Mouse (Mus musculus) hindbrain, embryonic 16.5 days (tissue): ENCODE results near the gene Kit. TPM values are rescaled to one million over a fixed set of nuclear protein-coding genes. Genes with fewer than 3 reads are reported as not detected.

ENCODE experiments used
- ATAC-seq: fragments of 200-750 bp; cut with Nextera tagmentation; 2 replicates; pipeline ENCODE4 v1.8.0; 2017; ENCODE audit warnings: moderate TSS enrichment, moderate library complexity
- H3K27ac ChIP-seq: fragments of 300-500 bp; sonication (generic); 2 replicates; pipeline ENCODE4 v1.5.1; 2014; ENCODE audit warnings: low read depth, mild to moderate bottlenecking, control low read depth, low read length, moderate library complexity
- H3K27me3 ChIP-seq: fragments of 300-500 bp; sonication (generic); replicated peaks from 2 replicates; pipeline ENCODE4 v1.6.1; 2014; ENCODE audit warnings: low read length; ENCODE audit not compliant: control insufficient read depth, insufficient read depth
- H3K36me3 ChIP-seq: fragments of 300-500 bp; sonication (generic); 2 replicates; pipeline ENCODE4 v1.6.1; 2014; ENCODE audit warnings: mild to moderate bottlenecking, low read length, moderate library complexity, mixed read lengths; ENCODE audit not compliant: control insufficient read depth, insufficient read depth
- H3K4me1 ChIP-seq: fragments of 300-500 bp; sonication (generic); 2 replicates; pipeline ENCODE4 v1.6.1; 2014; ENCODE audit warnings: low read depth, low read length; ENCODE audit not compliant: control insufficient read depth, insufficient read depth
- H3K4me2 ChIP-seq: fragments of 300-500 bp; sonication (generic); 2 replicates; pipeline ENCODE4 v1.6.1; 2014; ENCODE audit warnings: mild to moderate bottlenecking, low read length, control low read depth, moderate library complexity
- H3K4me3 ChIP-seq: fragments of 300-500 bp; sonication (generic); 2 replicates; pipeline ENCODE4 v1.5.1; 2014; ENCODE audit warnings: mild to moderate bottlenecking, low read length, control low read depth, moderate library complexity
- H3K9ac ChIP-seq: fragments of 300-500 bp; sonication (generic); 2 replicates; pipeline ENCODE4 v1.6.1; 2014; ENCODE audit warnings: low read depth, mild to moderate bottlenecking, control low read depth, low read length, moderate library complexity
- H3K9me3 ChIP-seq: fragments of 300-500 bp; sonication (generic); 2 replicates; pipeline ENCODE4 v1.6.1; 2014; ENCODE audit warnings: mild to moderate bottlenecking, low read length, moderate library complexity; ENCODE audit not compliant: control insufficient read depth
- WGBS: fragments of 180-500 bp; shearing (Covaris S2); extraction: QIAGEN DNeasy Blood & Tissue Kit; methylation state at CpG from one replicate; pipeline ENCODE4 v1.1.7; 2014; 5-methylcytosine and 5-hydroxymethylcytosine counted together
- polyA plus RNA-seq: library from polyadenylated mRNA; unstranded; fragments of >200 nt; fragmentation: Nextera tagmentation; extraction: Ambion mirVana; gene quantifications from 2 replicates; pipeline ENCODE4 v1.2.1, GENCODE M21; 2015

The Kit gene
- polyA plus RNA-seq, 1 experiment from 2014 or later: 52.2 TPM

DNA sequence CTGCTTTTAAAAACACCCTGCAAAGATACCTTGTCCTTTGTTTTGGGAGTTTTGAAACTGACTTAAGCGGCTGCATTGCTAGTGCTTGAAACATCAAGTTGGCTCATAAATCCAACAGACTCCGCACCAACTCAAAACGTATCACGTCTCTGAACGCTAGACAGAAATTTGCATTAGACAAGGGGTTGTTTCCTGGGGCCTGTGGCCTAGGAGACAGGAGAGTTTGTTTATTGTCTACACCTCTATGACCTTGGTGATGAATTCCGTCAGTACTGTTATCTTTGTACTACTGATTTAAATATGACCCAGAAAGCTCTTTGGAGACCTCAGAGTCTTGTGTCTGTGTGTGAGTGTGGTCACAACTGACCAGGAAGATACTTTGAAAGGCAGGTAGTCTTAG, 25.3 kb downstream of the Kit start:
- no peak for ATAC-seq
- 62% methylated on average over 6 of the region's 6 CpGs for WGBS
- no peaks in the 10 kb centered on the region for H3K9me3 ChIP-seq

DNA sequence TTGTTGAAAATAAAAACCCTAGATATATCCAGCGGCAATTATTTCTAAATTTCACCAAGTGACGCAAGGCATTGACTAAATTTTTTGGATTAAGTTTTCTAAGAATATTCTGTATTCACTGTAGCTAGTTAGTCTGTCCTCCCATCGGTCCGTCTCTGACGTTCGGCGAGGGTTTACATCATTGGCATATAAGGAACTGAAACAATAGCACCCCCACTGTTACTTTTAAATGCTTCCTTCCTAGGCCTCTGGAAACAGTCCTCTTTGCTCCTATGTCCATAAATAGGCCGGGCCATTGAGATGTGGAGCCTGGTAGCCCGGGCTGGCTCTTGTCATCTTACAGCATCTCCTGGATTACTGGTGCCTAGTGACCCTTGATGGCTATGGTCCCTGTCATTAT, 29.5 kb downstream of the Kit start:
- H3K36me3 ChIP-seq: no peaks in the 10 kb centered on the region
- no peak for ATAC-seq
- H3K4me2 ChIP-seq: no peak overlapping the region
- H3K27me3 ChIP-seq: no peaks in the 10 kb centered on the region
- H3K4me3 ChIP-seq: no peak overlapping the region
- WGBS: 50% methylated on average over 9 of the region's 9 CpGs
- H3K9me3 ChIP-seq: no peaks in the 10 kb centered on the region
- peaks cover 5% of the 10 kb centered on the region; the same call in 1 of the 2 replicates for H3K4me1 ChIP-seq
- no peak overlapping the region for H3K27ac ChIP-seq
- no peak overlapping the region for H3K9ac ChIP-seq

More for the DNA sequence above, 25.3 kb downstream of the Kit start:
- H3K27ac ChIP-seq: no peak overlapping the region
- H3K9ac ChIP-seq: no peak overlapping the region
- H3K4me2 ChIP-seq: no peak overlapping the region
- no peaks in the 10 kb centered on the region for H3K36me3 ChIP-seq
- H3K27me3 ChIP-seq: no peaks in the 10 kb centered on the region
- H3K4me1 ChIP-seq: peaks cover 7% of the 10 kb centered on the region
- H3K4me3 ChIP-seq: no peak overlapping the region

- 63% methylated on average over 14 of the region's 14 CpGs for WGBS
- Histone ChIP-seq H3K27me3 (no peaks in the 10 kb centered on the region), H3K4me3 (no peak overlapping the region), H3K36me3 (peaks cover 3% of the 10 kb centered on the region; the same call in 1 of the 2 replicates), H3K9ac (no peak overlapping the region), H3K4me1 (peaks cover 5% of the 10 kb centered on the region; the same call in 1 of the 2 replicates), H3K4me2 (no peak overlapping the region), H3K27ac (no peak overlapping the region), H3K9me3 (no peaks in the 10 kb centered on the region)
- ATAC-seq: 0 out of 2 replicates have a peak, but pooled peaks have one; percentile 38
Observed at GRCm38 (mm10) chr5:75606898-75607297, 32.2 kb downstream of the Kit start.

DNA sequence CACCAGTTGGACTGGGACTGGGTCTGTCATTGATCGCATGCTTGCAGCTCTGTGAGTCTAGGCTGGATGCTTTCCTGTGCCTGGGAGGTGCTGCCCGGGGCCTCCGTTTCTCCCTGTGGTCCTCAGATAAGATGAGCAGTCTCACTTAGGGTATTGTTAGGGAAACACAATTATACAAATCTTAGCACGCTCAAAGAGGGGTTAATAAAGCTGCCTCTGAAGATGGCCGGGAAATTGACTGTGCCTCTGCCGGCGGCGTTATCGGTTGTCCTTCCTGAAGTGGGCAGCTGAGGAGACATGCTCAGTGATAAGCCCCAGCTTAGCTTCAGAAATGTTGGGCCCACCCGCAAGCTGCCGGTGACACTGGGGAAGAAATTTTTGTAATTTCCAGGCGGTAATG, 33.3 kb downstream of the Kit start:
- no peaks in the 10 kb centered on the region for H3K9me3 ChIP-seq
- H3K4me3 ChIP-seq: no peak overlapping the region
- ATAC-seq: no peak
- no peaks in the 10 kb centered on the region for H3K27me3 ChIP-seq
- no peak overlapping the region for H3K9ac ChIP-seq
- H3K27ac ChIP-seq: no peak overlapping the region
- H3K36me3 ChIP-seq: peaks cover 3% of the 10 kb centered on the region; the same call in 1 of the 2 replicates
- 77% methylated on average over 12 of the region's 12 CpGs for WGBS
- H3K4me2 ChIP-seq: no peak overlapping the region
- peaks cover 5% of the 10 kb centered on the region; the same call in 1 of the 2 replicates for H3K4me1 ChIP-seq

DNA sequence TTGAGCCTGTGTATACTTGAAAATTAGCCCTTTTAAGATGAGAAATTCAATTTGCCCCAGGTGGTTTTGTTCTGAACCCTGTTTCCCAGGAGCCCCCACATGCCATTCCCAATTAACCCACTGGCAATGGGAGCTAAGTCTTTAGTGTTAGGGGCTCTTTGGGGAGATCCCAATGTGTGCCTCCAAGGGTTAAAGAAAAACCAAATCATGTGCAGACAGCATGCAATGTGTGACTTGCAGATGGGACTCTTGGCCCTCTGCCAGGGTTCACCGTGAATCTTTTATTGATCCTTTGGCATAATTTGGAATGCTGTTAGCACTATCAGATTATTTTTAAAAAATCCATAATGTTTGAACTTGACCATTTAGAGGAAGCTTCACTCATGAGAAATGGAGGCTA, 37.7 kb downstream of the Kit start:
- H3K36me3 ChIP-seq: peaks cover 3% of the 10 kb centered on the region; the same call in 1 of the 2 replicates
- no peak overlapping the region for H3K9ac ChIP-seq
- peaks cover 2% of the 10 kb centered on the region; the same call in 1 of the 2 replicates for H3K4me1 ChIP-seq
- H3K9me3 ChIP-seq: no peaks in the 10 kb centered on the region
- ATAC-seq: no peak
- H3K27ac ChIP-seq: 0 out of 2 replicates have a peak overlapping the region, but pooled peaks have one; percentile 51
- no peaks in the 10 kb centered on the region for H3K27me3 ChIP-seq
- WGBS: 10% methylated on average over 1 of the region's 1 CpGs
- no peak overlapping the region for H3K4me2 ChIP-seq
- no peak overlapping the region for H3K4me3 ChIP-seq

- Histone ChIP-seq H3K9me3 (no peaks in the 10 kb centered on the region), H3K9ac (no peak overlapping the region), H3K4me3 (no peak overlapping the region), H3K4me2 (no peak overlapping the region), H3K36me3 (peaks cover 3% of the 10 kb centered on the region; the same call in 1 of the 2 replicates), H3K27me3 (no peaks in the 10 kb centered on the region), H3K27ac (0 out of 2 replicates have a peak overlapping the region, but pooled peaks have one; percentile 51), H3K4me1 (peaks cover 2% of the 10 kb centered on the region; the same call in 1 of the 2 replicates)
- WGBS: 75% methylated on average over 4 of the region's 4 CpGs
- 0 out of 2 replicates have a peak, but pooled peaks have one; percentile 32 for ATAC-seq
Observed at GRCm38 (mm10) chr5:75612926-75613325, 38.2 kb downstream of the Kit start.

DNA sequence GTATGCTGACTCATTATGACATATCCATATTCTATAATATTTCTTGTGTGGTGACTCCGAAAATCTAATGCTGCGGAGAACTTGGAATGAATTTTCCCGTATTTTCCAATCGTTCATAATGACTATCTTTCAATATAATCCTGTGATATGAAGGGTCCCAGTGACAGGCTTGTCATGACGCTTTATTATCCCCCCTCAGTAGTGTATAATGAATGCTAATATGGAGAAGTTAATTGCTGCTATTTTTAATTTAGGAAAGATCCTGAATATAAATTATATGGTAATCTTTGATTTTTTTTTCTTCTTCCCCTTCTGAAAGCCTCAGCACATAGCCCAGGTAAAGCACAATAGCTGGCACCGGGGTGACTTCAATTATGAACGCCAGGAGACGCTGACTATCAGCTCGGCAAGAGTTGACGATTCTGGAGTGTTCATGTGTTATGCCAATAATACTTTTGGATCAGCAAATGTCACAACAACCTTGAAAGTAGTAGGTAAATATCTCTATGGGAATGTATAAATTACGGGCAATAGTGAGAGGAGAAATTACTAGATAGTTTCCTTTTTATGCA, 40.4 kb downstream of the Kit start:
- Histone ChIP-seq H3K27ac (no peak overlapping the region), H3K4me3 (no peak overlapping the region), H3K36me3 (peaks cover 3% of the 10 kb centered on the region; the same call in 1 of the 2 replicates), H3K27me3 (no peaks in the 10 kb centered on the region), H3K9ac (no peak overlapping the region), H3K4me1 (no peaks in the 10 kb centered on the region; the same call in 1 of the 2 replicates), H3K4me2 (no peak overlapping the region), H3K9me3 (no peaks in the 10 kb centered on the region)
- WGBS: 65% methylated on average over 11 of the region's 11 CpGs
- no peak for ATAC-seq

- no peaks in the 10 kb centered on the region; the same call in 1 of the 2 replicates for H3K4me1 ChIP-seq
- no peak overlapping the region for H3K27ac ChIP-seq
- H3K36me3 ChIP-seq: peaks cover 3% of the 10 kb centered on the region
- no peak overlapping the region for H3K4me3 ChIP-seq
- H3K27me3 ChIP-seq: no peaks in the 10 kb centered on the region
- no peak overlapping the region for H3K9ac ChIP-seq
- H3K9me3 ChIP-seq: no peaks in the 10 kb centered on the region
- ATAC-seq: no peak
- H3K4me2 ChIP-seq: no peak overlapping the region
- WGBS: 95% methylated on average over 8 of the region's 8 CpGs
Observed at GRCm38 (mm10) chr5:75615624-75616023, 40.9 kb downstream of the Kit start.

DNA sequence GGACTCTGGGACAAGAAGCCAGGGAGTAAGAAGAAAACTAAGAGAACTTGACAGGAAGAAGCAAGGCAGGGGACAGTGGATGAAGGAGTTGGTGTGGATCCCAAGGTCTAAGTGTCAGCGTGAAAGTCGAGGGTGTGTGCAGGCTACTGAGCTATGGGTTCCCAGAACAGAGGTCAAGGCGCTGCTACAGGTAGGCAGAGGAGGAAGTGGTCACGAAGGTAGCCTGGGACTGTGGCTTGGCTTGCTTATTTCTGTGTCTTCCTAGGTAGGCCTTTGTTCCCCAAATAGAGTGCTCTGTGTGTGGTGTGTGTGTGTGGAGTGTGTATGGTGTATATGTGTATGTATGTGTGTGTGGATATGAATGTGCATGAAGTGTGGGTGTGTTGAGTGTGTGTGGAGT, 47.7 kb downstream of the Kit start:
- 91% methylated on average over 4 of the region's 4 CpGs for WGBS
- no peak overlapping the region for H3K9ac ChIP-seq
- H3K4me1 ChIP-seq: no peaks in the 10 kb centered on the region
- no peak overlapping the region for H3K4me3 ChIP-seq
- H3K27me3 ChIP-seq: no peaks in the 10 kb centered on the region
- no peaks in the 10 kb centered on the region for H3K9me3 ChIP-seq
- H3K36me3 ChIP-seq: peaks cover 14% of the 10 kb centered on the region
- no peak for ATAC-seq
- H3K4me2 ChIP-seq: no peak overlapping the region
- H3K27ac ChIP-seq: no peak overlapping the region
